Mouse (Mus musculus) urinary bladder, adult 18-20 months (tissue): ENCODE data around the gene Rhox3f.
"Not testable (repeated sequence)": the region's sequence is repeated elsewhere in the genome, so short reads cannot be mapped to it uniquely, and the experiment has no call there.

ENCODE experiments used
- DNase-seq, 2 experiments: peaks; one replicate each; pipeline ENCODE4 v3.0.0; 2022; ENCODE audit warnings: low spot score in 2 of 2, mixed read lengths in 2 of 2

Rhox3f gene

GRCm38 (mm10) chrX:37580692-37581091 is at the start of gene Rhox3f:
Gene Rhox3f, plus strand, starts transcription at chrX:37580992.
- DNase-seq, result not testable (repeated sequence)

GRCm38 (mm10) chrX:37541719-37542118 is 39.1 kb upstream of the Rhox3f start, which contains the start of gene Rhox3e:
Gene Rhox3e, plus strand, starts transcription at chrX:37542019.
- DNase-seq, result not testable (repeated sequence)

GRCm38 (mm10) chrX:37557112-37557511 is 23.7 kb upstream of the Rhox3f start, which contains the start of gene Rhox4e:
Gene Rhox4e, plus strand, starts transcription at chrX:37557412.
- not testable (repeated sequence) for DNase-seq

- not testable (repeated sequence) for DNase-seq
These were observed 9.7 kb upstream of the Rhox3f start, which contains the start of gene Rhox2f for GRCm38 (mm10) chrX:37571105-37571504. Gene Rhox2f, plus strand, starts transcription at chrX:37571405.

GRCm38 (mm10) chrX:37572638-37573037 is 8.2 kb upstream of the Rhox3f start:
- not testable (repeated sequence) for DNase-seq

- not testable (repeated sequence) for DNase-seq
These were observed 26.8 kb downstream of the Rhox3f start, which contains the start of gene Rhox4f for GRCm38 (mm10) chrX:37607604-37608003. Gene Rhox4f, minus strand, starts transcription at chrX:37607704.

- DNase-seq, result not testable (repeated sequence)
These were observed 47.7 kb downstream of the Rhox3f start, which contains the start of gene Rhox3g for GRCm38 (mm10) chrX:37628512-37628911. Gene Rhox3g, minus strand, starts transcription at chrX:37628612.
